Mouse (Mus musculus) right cerebral cortex, postnatal 10 days (tissue): ENCODE measurements around the gene Ddx27.

Experiments used
- DNase-seq, 2 experiments: peaks; one replicate each; pipeline ENCODE4 v3.0.0; 2021; ENCODE audit warnings: low spot score in 2 of 2

The Ddx27 gene

DNA sequence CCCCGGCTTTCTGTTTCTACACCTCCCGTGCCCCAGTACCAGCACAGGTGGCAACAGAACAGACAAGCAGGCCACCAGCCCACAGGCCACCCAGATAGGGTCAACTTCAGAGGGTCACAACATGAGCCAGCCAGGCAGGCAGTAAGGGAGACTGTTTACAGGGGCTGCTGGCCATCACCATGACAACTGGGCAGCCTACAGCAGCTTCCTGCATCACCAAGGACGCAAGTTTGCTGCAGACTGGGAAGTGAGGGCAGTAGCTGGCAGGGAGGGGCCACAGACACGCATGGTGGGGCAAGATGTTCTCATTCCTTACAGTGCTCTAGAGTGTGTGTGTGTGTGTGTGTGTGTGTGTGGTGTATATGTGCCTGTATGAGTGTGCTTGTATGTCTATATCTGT, 66.6 kb downstream of the Ddx27 start:
- peak; percentile 58 to 77 for DNase-seq
